Mouse (Mus musculus) layer of hippocampus, adult 9-11 months (tissue): ENCODE results near the gene Vps11.
"Not testable (repeated sequence)": the region's sequence is repeated elsewhere in the genome, so short reads cannot be mapped to it uniquely, and the experiment has no call there.

Source experiments
- DNase-seq: peaks from one replicate; pipeline ENCODE4 v3.0.0; 2022

The Vps11 gene

DNA sequence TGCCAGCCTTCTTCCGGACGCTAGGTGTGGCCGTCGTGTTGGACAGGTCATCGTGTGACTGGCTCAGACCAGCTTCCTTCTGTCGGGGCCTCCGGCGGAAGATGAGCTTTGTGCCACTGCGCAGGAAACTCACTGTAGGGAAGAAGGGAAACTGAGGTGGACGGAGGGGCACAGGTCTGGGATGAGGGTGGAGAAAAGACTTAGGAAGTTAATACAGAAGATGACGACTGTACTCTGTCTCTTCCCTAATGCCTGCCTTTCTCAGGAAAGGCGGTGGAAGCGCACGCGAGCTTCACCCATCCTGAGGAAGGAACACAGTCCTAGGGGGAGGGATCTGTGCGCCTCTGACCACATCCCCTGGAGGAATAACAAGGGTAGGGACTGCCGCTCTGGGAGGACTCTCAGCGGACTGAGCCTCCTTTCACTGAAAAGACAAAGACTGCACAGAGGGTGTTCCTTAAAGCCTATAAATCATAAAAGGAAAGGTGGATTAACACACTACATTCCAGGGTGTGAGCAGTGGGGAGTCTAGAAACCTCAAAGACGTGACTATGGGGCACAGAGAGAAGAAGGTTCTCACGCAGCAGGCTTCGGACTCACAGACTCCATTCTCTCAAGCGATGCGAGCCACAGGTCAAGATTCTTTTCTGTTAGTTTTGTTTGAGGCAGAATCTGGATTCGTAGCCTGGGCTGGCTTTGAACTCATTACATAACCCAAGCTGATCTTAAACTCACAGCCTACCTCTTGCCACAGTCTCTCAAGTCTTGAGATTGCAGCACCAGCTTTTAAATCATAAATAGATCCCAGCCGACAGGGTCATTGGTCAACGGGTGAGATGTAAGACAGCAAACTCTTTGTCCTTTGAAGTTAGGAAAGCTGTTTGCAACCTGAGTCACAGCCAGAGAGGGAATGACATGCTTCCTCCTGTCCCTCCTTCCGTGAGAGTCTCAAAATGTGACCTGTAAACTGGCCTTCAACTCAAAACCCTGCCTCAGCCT is 50.0 kb downstream of the Vps11 start:
- no peak for DNase-seq

DNA sequence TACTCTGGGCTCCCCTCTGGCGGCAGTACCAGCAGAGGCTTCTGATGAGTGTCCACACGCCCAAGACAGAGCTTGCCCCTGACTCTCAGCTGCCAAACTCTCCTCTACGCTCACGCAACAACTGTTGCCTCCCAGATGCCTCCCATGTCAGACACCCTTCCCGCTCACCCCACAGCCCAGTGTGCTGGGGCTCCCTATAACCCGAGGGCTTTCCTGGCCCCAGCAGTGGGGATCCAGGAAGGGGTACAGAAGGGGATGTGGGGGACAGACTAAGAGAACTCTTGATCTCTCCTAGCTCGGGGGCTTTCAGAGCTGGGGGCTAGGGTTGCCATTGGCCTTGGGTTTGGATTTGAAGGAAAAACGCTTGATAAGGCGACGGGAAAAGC is 50.7 kb downstream of the Vps11 start:
- no peak for DNase-seq

DNA sequence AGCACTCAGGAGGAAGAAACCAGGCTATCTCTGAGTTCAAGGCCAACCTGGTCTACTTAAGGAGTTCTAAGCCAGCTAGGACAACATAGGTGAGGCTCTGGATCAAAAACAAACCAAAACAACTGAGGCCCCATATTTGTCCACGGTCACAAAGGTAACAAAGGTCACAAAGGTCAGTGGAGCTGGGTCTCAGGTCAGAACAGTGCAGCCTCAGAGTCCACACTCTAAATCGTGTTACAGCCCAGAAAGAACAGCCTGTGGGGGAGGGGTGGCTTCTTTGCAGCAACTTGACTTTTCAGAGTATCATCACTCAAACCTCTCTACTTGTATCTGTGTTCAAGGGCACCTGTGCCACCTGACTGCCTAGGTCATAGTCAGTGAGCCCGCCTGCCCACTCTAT is 51.7 kb downstream of the Vps11 start:
- DNase-seq, result no peak

DNA sequence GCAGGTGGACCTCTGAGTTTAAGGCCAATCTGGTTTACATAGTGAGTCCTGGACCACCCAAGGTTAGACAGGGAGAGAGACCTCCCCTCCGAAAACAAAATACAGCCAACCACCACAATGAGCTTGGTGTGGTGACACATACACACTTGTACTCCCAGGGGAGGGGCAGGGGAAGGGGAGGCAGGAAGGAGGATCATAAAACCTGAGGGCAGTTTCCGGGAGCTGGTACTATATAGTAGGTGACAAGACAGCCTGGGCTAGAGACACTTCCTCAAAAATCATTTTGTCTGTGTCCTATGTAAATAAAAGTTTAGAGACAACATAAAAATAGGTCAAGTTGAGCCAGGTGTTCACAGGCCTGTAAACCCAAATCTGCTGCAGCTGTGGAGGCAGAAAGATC is 54.2 kb downstream of the Vps11 start:
- no peak for DNase-seq

DNA sequence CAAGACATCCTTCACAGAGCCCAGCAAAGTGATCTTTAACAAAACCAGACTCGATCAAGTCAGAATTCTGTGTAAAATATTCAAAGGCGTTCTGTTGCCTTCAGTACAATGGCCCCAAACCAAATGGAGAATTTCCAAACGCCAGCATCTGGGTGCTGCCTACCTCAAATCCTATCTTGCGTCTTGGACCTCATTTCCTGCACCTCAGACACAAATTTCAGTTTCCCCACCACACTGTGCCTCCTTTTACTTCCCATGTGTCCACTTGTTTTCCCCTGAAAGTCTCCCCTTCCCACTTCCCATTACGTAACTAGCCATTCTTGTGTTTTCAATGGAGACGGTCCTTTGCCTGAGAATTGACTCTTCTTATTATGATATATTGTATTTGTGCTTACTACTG is 54.9 kb downstream of the Vps11 start:
- DNase-seq, result no peak

DNA sequence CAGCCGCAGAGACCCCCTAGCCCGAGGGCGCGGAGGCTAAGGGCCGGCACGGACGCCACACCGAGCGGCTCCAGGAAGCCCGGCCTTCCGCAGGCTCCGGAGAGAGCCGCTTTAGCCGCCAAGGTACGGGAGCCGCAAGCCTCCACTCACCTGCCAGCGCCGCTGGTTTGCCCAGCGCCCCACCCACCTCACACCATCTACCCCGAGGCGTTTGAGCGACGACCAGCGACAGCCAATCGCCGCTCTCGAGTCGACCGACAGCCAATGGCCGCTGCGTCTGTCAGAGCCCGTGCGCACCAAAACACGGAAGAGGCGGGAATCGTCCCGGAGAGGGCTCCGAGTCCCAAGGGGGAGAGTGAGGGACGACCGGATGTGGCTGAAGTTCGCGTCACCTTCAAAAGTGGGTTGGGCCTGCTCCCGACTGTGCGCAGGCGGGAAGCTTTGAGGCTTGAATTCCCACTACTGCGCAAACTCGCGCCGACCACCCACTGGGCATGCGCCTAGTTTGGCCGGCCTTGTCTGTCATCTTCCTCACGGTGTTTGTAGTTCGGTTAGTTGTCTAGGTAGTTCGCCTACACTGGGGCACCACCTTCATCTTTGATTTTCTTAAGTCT is 55.9 kb downstream of the Vps11 start, which contains the start of gene Hinfp:
TSS of gene Hinfp (minus strand) at position 206 of the 614 bp plus-strand sequence.
- DNase-seq, result peak; percentile 99

DNA sequence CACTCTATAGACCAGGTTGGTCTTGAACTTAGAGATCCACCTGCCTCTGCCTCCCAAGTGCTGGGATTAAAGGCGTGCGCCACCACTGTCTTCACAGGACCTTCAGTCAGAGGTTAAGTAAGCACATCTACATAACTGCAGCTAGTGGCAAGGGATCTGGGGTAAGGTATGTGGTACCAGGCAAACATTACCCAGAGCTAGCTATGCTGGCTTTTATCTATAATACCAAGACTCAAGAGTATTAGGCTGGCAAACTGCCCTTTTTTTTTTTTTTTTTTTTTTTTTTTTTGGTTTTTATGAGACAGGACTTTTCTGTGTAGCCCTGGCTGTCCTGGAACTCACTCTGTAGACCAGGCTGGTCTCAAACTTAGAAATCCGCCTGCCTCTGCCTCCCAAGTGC is 61.5 kb downstream of the Vps11 start:
- DNase-seq, result not testable (repeated sequence)
